Mouse (Mus musculus) MEL (cell line): ENCODE data around the gene Aym1. TPM values are rescaled to one million over a fixed set of nuclear protein-coding genes. Genes with fewer than 3 reads are reported as not detected.

Experiments
- DNase-seq: peaks from one replicate; pipeline ENCODE4 v3.0.0; 2011; ENCODE audit warnings: low read depth, low spot score
- H3K27ac ChIP-seq: 2 replicates; pipeline ENCODE4 v1.5.1; 2012; ENCODE audit warnings: low read depth, mild to moderate bottlenecking, control low read depth, low read length, moderate library complexity; ENCODE audit not compliant: control insufficient read depth
- H3K27me3 ChIP-seq, 2 experiments: fragments of 150-350 bp in 1 of 2; sonication (generic) in 1 of 2; 2 replicates each; pipeline ENCODE4 v1.6.1; 2012; ENCODE audit warnings: low read length in 2 of 2, mild to moderate bottlenecking in 2 of 2, improper control_type of control experiment in 1 of 2, moderate library complexity in 1 of 2; ENCODE audit not compliant: insufficient read depth in 2 of 2, control insufficient read depth in 1 of 2
- H3K36me3 ChIP-seq, 2 experiments: 2 replicates each; pipeline ENCODE4 v1.6.1; 2012 to 2014; ENCODE audit warnings: low read length in 2 of 2, improper control_type of control experiment in 1 of 2, inconsistent platforms in 1 of 2, mild to moderate bottlenecking in 1 of 2; ENCODE audit not compliant: insufficient read depth in 2 of 2, control insufficient read depth in 1 of 2
- H3K4me1 ChIP-seq, 2 experiments: fragments of 150-350 bp in 1 of 2; sonication (generic) in 1 of 2; 2 replicates each; pipeline ENCODE4 v1.6.1; 2012; ENCODE audit warnings: low read length in 2 of 2, improper control_type of control experiment in 1 of 2, mild to moderate bottlenecking in 1 of 2; ENCODE audit not compliant: insufficient read depth in 2 of 2, control insufficient read depth in 1 of 2
- H3K4me3 ChIP-seq, 2 experiments: fragments of 150-350 bp in 1 of 2; sonication (generic) in 1 of 2; 2 replicates each; pipeline ENCODE4 v1.5.1; 2012; ENCODE audit warnings: low read depth in 2 of 2, low read length in 2 of 2, mild to moderate bottlenecking in 2 of 2, moderate library complexity in 2 of 2, control low read depth in 1 of 2, improper control_type of control experiment in 1 of 2; ENCODE audit not compliant: control insufficient read depth in 1 of 2, insufficient read depth in 1 of 2
- H3K79me2 ChIP-seq: 2 replicates; pipeline ENCODE4 v1.6.1; 2012; ENCODE audit warnings: mild to moderate bottlenecking, low read length, moderate library complexity; ENCODE audit not compliant: control insufficient read depth, poor library complexity, insufficient read depth
- H3K9ac ChIP-seq: 2 replicates; pipeline ENCODE4 v1.6.1; 2012; ENCODE audit warnings: low read depth, mild to moderate bottlenecking, control low read depth, low read length, moderate library complexity; ENCODE audit not compliant: control insufficient read depth, poor library complexity, severe bottlenecking
- H3K9me3 ChIP-seq: fragments of 150-350 bp; sonication (generic); replicated peaks from 2 replicates; pipeline ENCODE4 v1.6.1; 2012; ENCODE audit warnings: mild to moderate bottlenecking, low read length, improper control_type of control experiment, moderate library complexity; ENCODE audit not compliant: insufficient read depth
- CHD2 ChIP-seq: IDR thresholded peaks from 2 replicates; pipeline ENCODE4 v1.6.1; 2011; ENCODE audit warnings: low read length, improper control_type of control experiment
- E2F4 ChIP-seq: IDR thresholded peaks from 2 replicates; pipeline ENCODE4 v1.6.1; 2011; ENCODE audit warnings: low read depth, low read length, improper control_type of control experiment, borderline replicate concordance
- EP300 ChIP-seq, 2 experiments: IDR thresholded peaks; 2 replicates each; pipeline ENCODE4 v1.6.1; 2011; ENCODE audit warnings: improper control_type of control experiment in 2 of 2, low read length in 2 of 2, low read depth in 1 of 2, mild to moderate bottlenecking in 1 of 2
- ETS1 ChIP-seq: IDR thresholded peaks from 2 replicates; pipeline ENCODE4 v1.6.1; 2012; ENCODE audit warnings: low read depth, mild to moderate bottlenecking, inconsistent platforms, low read length, improper control_type of control experiment, moderate library complexity
- JUND ChIP-seq: IDR thresholded peaks from 2 replicates; pipeline ENCODE4 v1.6.1; 2011; ENCODE audit warnings: low read depth, mild to moderate bottlenecking, improper control_type of control experiment, low read length
- MAZ ChIP-seq: IDR thresholded peaks from 2 replicates; pipeline ENCODE4 v1.6.1; 2012; ENCODE audit warnings: low read depth, mild to moderate bottlenecking, inconsistent platforms, low read length, improper control_type of control experiment
- MYB ChIP-seq: IDR thresholded peaks from 2 replicates; pipeline ENCODE4 v1.6.1; 2011; ENCODE audit warnings: mild to moderate bottlenecking, low read depth, low read length, improper control_type of control experiment
- NELFE ChIP-seq: IDR thresholded peaks from 2 replicates; pipeline ENCODE4 v1.6.1; 2011; ENCODE audit warnings: low read depth, low read length, improper control_type of control experiment
- POLR2A ChIP-seq, 2 experiments: IDR thresholded peaks; 2 replicates each; pipeline ENCODE4 v1.6.1; 2011 to 2012; ENCODE audit warnings: low read length in 2 of 2, mild to moderate bottlenecking in 2 of 2, control low read depth in 1 of 2, improper control_type of control experiment in 1 of 2, low read depth in 1 of 2, moderate library complexity in 1 of 2; ENCODE audit not compliant: control insufficient read depth in 1 of 2, insufficient read depth in 1 of 2, poor library complexity in 1 of 2
- TAL1 ChIP-seq: IDR thresholded peaks from 2 replicates; pipeline ENCODE4 v1.6.1; 2012; ENCODE audit warnings: mild to moderate bottlenecking, inconsistent platforms, low read length, moderate library complexity, mixed read lengths
- TBP ChIP-seq: IDR thresholded peaks from 2 replicates; pipeline ENCODE4 v1.8.0; 2011; ENCODE audit warnings: low read depth, low read length, improper control_type of control experiment
- UBTF ChIP-seq: IDR thresholded peaks from 2 replicates; pipeline ENCODE4 v1.6.1; 2012; ENCODE audit warnings: low read depth, mild to moderate bottlenecking, inconsistent platforms, low read length, improper control_type of control experiment, moderate library complexity, borderline replicate concordance; ENCODE audit not compliant: insufficient read depth
- USF1 ChIP-seq: IDR thresholded peaks from 2 replicates; pipeline ENCODE4 v1.6.1; 2014; ENCODE audit warnings: low read depth, mild to moderate bottlenecking, inconsistent platforms, low read length, improper control_type of control experiment, moderate library complexity
- ZMIZ1 ChIP-seq: IDR thresholded peaks from 2 replicates; pipeline ENCODE4 v1.6.1; 2012; ENCODE audit warnings: low read depth, mild to moderate bottlenecking, inconsistent platforms, low read length, improper control_type of control experiment, moderate library complexity
- ZNF384 ChIP-seq: IDR thresholded peaks from 2 replicates; pipeline ENCODE4 v1.6.1; 2012; ENCODE audit warnings: low read depth, mild to moderate bottlenecking, inconsistent platforms, low read length, improper control_type of control experiment
- polyA plus RNA-seq, 2 experiments: library from polyadenylated mRNA; stranded (reverse) in 1 of 2; unstranded in 1 of 2; fragments of >175 nt in 1 of 2; fragments of >200 nt in 1 of 2; gene quantifications; 2 replicates each; pipeline versions ENCODE4 v1.2.1 to v1.2.4; 2012; ENCODE audit warnings: low replicate concordance in 2 of 2, low read depth in 1 of 2; ENCODE audit not compliant: insufficient read length in 2 of 2, insufficient read depth in 1 of 2, missing spikeins in 1 of 2
- total RNA-seq: library from RNA; depleted of rRNA; stranded (reverse); fragments of 300-350 nt; gene quantifications from 2 replicates; pipeline ENCODE4 v1.2.3, GENCODE M21; 2012

The Aym1 gene
- total and polyA plus RNA-seq, 3 experiments: not detected

- no peak overlapping the region for H3K9ac ChIP-seq
- H3K9me3 ChIP-seq: no peaks in the 10 kb centered on the region
- no peaks in the 10 kb centered on the region for H3K4me1 ChIP-seq
- H3K36me3 ChIP-seq: no peaks in the 10 kb centered on the region
- H3K27ac ChIP-seq: no peak overlapping the region
- TF ChIP-seq POLR2A (IDR thresholded peaks at IDR 0.05; ENCODE audit: control insufficient read depth in 1 of 2, insufficient read depth in 1 of 2, low read depth in 1 of 2, low read length in 2 of 2, poor library complexity in 1 of 2): no peak
- TF ChIP-seq JUND: no peak
- TF ChIP-seq ETS1: no peak
- no peak for TF ChIP-seq ZMIZ1
- no peak for TF ChIP-seq CHD2
- TF ChIP-seq MAZ: no peak
- no peak for TF ChIP-seq MYB
- H3K4me3 ChIP-seq: no peak overlapping the region
- H3K79me2 ChIP-seq: no peaks in the 10 kb centered on the region
- no peaks in the 10 kb centered on the region for H3K27me3 ChIP-seq
- no peak for DNase-seq
These were observed 16.2 kb downstream of the Aym1 start for GRCm38 (mm10) chr5:113372995-113373950.

- DNase-seq: no peak
- no peaks in the 10 kb centered on the region for H3K27me3 ChIP-seq
- H3K4me3 ChIP-seq: no peak overlapping the region
- no peaks in the 10 kb centered on the region for H3K4me1 ChIP-seq
- H3K27ac ChIP-seq: no peak overlapping the region
- no peak overlapping the region for H3K9ac ChIP-seq
- TF ChIP-seq EP300 (IDR thresholded peaks at IDR 0.05; ENCODE audit: low read depth in 1 of 2, low read length in 2 of 2) (no peak), POLR2A (IDR thresholded peaks at IDR 0.05; ENCODE audit: control insufficient read depth in 1 of 2, insufficient read depth in 1 of 2, low read depth in 1 of 2, low read length in 2 of 2, poor library complexity in 1 of 2) (no peak), TAL1 (no peak), TBP (no peak), E2F4 (no peak), UBTF (no peak), ZNF384 (no peak), USF1 (no peak), NELFE (no peak), CHD2 (no peak)
- no peaks in the 10 kb centered on the region for H3K79me2 ChIP-seq
- no peaks in the 10 kb centered on the region for H3K9me3 ChIP-seq
- no peaks in the 10 kb centered on the region for H3K36me3 ChIP-seq
These were observed 17.2 kb downstream of the Aym1 start for GRCm38 (mm10) chr5:113374290-113374689.
